Comparison of ENCODE assay signal across 9 mouse cellular contexts in the genomic region with DNA sequence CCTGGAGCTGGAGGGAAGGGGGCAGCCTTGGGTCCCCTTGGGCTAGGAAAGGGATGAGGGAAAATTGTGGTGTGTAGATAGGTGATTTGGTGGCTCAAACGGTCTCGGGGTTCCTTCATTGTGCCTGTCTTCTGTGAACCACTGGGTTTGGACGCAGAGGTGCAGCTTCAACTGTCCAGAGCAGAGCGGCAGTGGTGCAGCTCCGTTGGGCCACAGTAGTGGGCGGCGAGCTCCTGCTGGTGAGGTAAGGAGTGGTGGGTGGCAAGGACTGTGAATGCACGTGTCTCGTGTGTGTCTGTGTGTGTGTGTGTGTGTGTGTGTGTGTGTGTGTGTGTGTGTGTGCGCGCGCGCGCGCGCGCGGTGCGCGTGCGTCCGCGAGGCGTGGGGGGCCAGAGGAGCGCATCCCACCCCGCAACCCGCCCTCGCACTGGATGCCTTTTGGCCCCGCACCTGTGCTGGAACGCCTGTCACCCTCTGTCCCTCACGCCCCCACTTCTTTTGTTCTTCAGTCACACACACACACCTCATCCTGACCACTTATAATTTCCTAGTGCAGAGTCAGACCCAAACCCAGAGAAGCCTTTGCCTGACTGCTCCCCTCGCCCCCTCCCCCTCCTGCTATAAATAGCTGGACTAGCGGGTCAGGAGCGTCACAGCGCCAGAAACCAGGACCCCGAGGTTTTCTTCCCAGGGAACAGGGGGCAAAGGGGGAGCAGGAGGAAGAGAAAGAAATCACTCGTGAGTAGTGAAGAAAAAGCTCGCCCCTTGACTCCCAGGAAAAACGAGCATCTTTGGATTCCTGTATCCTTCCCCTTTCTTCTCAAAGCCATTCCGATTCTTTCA. TPM values are rescaled to one million over a fixed set of nuclear protein-coding genes. Genes with fewer than 3 reads are reported as not detected.
DNase-seq lines count a peak whose midpoint lies in the region; ATAC-seq and TF ChIP-seq lines count a peak whose summit lies in the region.
"Had no signal": no experiment of that assay in that cellular context is flagged by ENCODE, and none has a peak within 500 bp of the region (broad histone marks: within the 10 kb centered on the region; RNA-seq: fewer than 3 reads in every experiment).

No protein-coding gene starts in this region.

- ATAC-seq in lung, embryonic 15.5 days (ENCODE audit: borderline replicate concordance, extremely low read depth, low FRiP score, low TSS enrichment) = peak; percentile 57; the same call in 1 of the 2 replicates
- ATAC-seq in heart, postnatal 0 days (ENCODE audit: insufficient read depth, low read depth) = peak; percentile 57
- ATAC-seq in neural tube, embryonic 15.5 days (ENCODE audit: low FRiP score) = peak; percentile 87

- H3K27me3 ChIP-seq in lung, embryonic 15.5 days = peaks cover 13% of the 10 kb centered on the region; the same call in 1 of the 2 replicates
- H3K27me3 ChIP-seq in heart, postnatal 0 days (ENCODE audit: control insufficient read depth, insufficient read depth, low read length) = no peaks in the 10 kb centered on the region
- H3K27me3 ChIP-seq in neural tube, embryonic 15.5 days (replicated peaks) = no peaks in the 10 kb centered on the region

- H3K4me3 ChIP-seq in lung, embryonic 15.5 days = peak overlapping the region; percentile 42
- peak overlapping the region; percentile 61 for H3K4me3 ChIP-seq in heart, postnatal 0 days (ENCODE audit: low read depth, low read length)
- H3K4me3 ChIP-seq in neural tube, embryonic 15.5 days (replicated peaks) = peak overlapping the region; percentile 66

- H3K27ac ChIP-seq in lung, embryonic 15.5 days = no peak overlapping the region
- no peak overlapping the region for H3K27ac ChIP-seq in heart, postnatal 0 days (ENCODE audit: low read depth)
- peak overlapping the region; percentile 82 for H3K27ac ChIP-seq in neural tube, embryonic 15.5 days (replicated peaks)

- under 1% methylated on average over 21 of the region's 40 CpGs for WGBS in lung, embryonic 15.5 days
- WGBS in heart, postnatal 0 days = 0% methylated on average over 24 of the region's 40 CpGs
- WGBS in neural tube, embryonic 15.5 days = 1% methylated on average over 21 of the region's 40 CpGs

- no peaks in the 10 kb centered on the region for H3K9me3 ChIP-seq in lung, embryonic 15.5 days
- H3K9me3 ChIP-seq in heart, postnatal 0 days (replicated peaks; ENCODE audit: control insufficient read depth, low read length) = no peaks in the 10 kb centered on the region
- no peaks in the 10 kb centered on the region for H3K9me3 ChIP-seq in neural tube, embryonic 15.5 days (replicated peaks)

- no peaks in the 10 kb centered on the region for H3K36me3 ChIP-seq in lung, embryonic 15.5 days
- H3K36me3 ChIP-seq in heart, postnatal 0 days (replicated peaks; ENCODE audit: control insufficient read depth, insufficient read depth, low read length) = no peaks in the 10 kb centered on the region
- H3K36me3 ChIP-seq in neural tube, embryonic 15.5 days = no peaks in the 10 kb centered on the region

- DNase-seq in lung, postnatal 14 days = no peak
- peak; percentile 55 for DNase-seq in embryo, embryonic 10 days (ENCODE audit: low spot score)
- DNase-seq in heart, postnatal 0 days (ENCODE audit: low spot score) = no peak
- DNase-seq in left cerebral cortex, postnatal 25 days (ENCODE audit: low spot score in 2 of 2) = peak; percentile 65 to 79
- DNase-seq in urinary bladder, postnatal 10 days (ENCODE audit: low spot score) = no peak
- DNase-seq in lung, postnatal 25 days (ENCODE audit: low spot score) = no peak

- intact Hi-C loops in left cerebral cortex, postnatal 25 days (cut with DNase I) = loop anchor here (1.0 to 10.0 kb wide), 9 partner anchors 112 to 1633 kb away; a partner anchor contains a TSS

- TF ChIP-seq CTCF in heart, postnatal 0 days (IDR thresholded peaks at IDR 0.05; ENCODE audit: low read depth) = no peak

- peak overlapping the region; percentile 84 for H3K4me2 ChIP-seq in lung, embryonic 15.5 days
- H3K4me2 ChIP-seq in heart, postnatal 0 days (ENCODE audit: low read depth, low read length) = peak overlapping the region; percentile 96
- H3K4me2 ChIP-seq in neural tube, embryonic 15.5 days = peak overlapping the region; percentile 84

- H3K4me1 ChIP-seq in lung, embryonic 15.5 days = peaks cover 7% of the 10 kb centered on the region; the same call in 1 of the 2 replicates
- no peaks in the 10 kb centered on the region for H3K4me1 ChIP-seq in heart, postnatal 0 days (ENCODE audit: control insufficient read depth, insufficient read depth)
- peaks cover 20% of the 10 kb centered on the region for H3K4me1 ChIP-seq in neural tube, embryonic 15.5 days

- TF ChIP-seq EP300 in heart, postnatal 0 days (IDR thresholded peaks at IDR 0.05; ENCODE audit: low read depth) = no peak

- peak overlapping the region; percentile 23; the same call in 1 of the 2 replicates for H3K9ac ChIP-seq in lung, embryonic 15.5 days
- peak overlapping the region; percentile 41 for H3K9ac ChIP-seq in heart, postnatal 0 days (replicated peaks; ENCODE audit: low read depth, low read length)
- peak overlapping the region; percentile 76 for H3K9ac ChIP-seq in neural tube, embryonic 15.5 days (replicated peaks)

RNA-seq across cellular contexts. Expression of a gene that starts 0.5 kb away (rescaled TPM):
- polyA plus RNA-seq in lung, embryonic 15.5 days (2015; fragmentation: Nextera tagmentation; extraction: Ambion mirVana) = 0.81 and 0.89 TPM in 2 replicates
- 0.11 and 0.66 TPM in 2 replicates for total RNA-seq in heart, postnatal 0 days (2014; rRNA removed; ENCODE audit: low replicate concordance)
- 0.18 and 0.25 TPM in 2 replicates for polyA plus RNA-seq in heart, postnatal 0 days (2015; fragmentation: Nextera tagmentation; extraction: Ambion mirVana)
- total RNA-seq in left cerebral cortex, postnatal 25 days (2021) = 100 to 1,000 TPM; 188 to 196 TPM
- polyA plus RNA-seq in neural tube, embryonic 15.5 days (2015; fragmentation: Nextera tagmentation; extraction: Ambion mirVana) = 10.7 and 15.3 TPM in 2 replicates
- polyA plus RNA-seq: spleen, adult 2 months had no signal

Comparison
In these comparisons a context has a peak if more than half of its experiments do, and no peak if none do; other contexts are left out.
1. H3K9ac ChIP-seq: peak in every context shown above with its lines; median percentile 76 in neural tube, embryonic 15.5 days; 41 in heart, postnatal 0 days; 23 in lung, embryonic 15.5 days.
2. DNase-seq: peak in embryo, embryonic 10 days (single experiment) and left cerebral cortex, postnatal 25 days (2 of 2); none in lung, postnatal 14 days (single experiment), heart, postnatal 0 days (single experiment), urinary bladder, postnatal 10 days (single experiment) and lung, postnatal 25 days (single experiment).
3. Peak in every context shown above with its lines, with median percentiles within 50 percentile points of each other: ATAC-seq, H3K4me2 ChIP-seq and H3K4me3 ChIP-seq.